Mouse (Mus musculus): ENCODE measurements around the gene Ikzf2.

Gene Ikzf2

GRCm38 (mm10) chr1:69667456-69667855 lies 19.6 kb downstream of the Ikzf2 start:
- DNase-seq (ENCODE audit: low spot score): no peak

GRCm38 (mm10) chr1:69659779-69660178 lies 27.3 kb downstream of the Ikzf2 start:
- no peak for DNase-seq (ENCODE audit: low spot score)

GRCm38 (mm10) chr1:69658051-69658450 lies 29.0 kb downstream of the Ikzf2 start:
- DNase-seq (ENCODE audit: low spot score): no peak

GRCm38 (mm10) chr1:69657455-69657854 lies 29.6 kb downstream of the Ikzf2 start:
- DNase-seq (ENCODE audit: low spot score): no peak

GRCm38 (mm10) chr1:69656929-69657328 lies 30.1 kb downstream of the Ikzf2 start:
- DNase-seq (ENCODE audit: low spot score): no peak

- DNase-seq (ENCODE audit: low spot score): no peak
Observed at GRCm38 (mm10) chr1:69656047-69656782, 30.8 kb downstream of the Ikzf2 start.

- no peak for DNase-seq (ENCODE audit: low spot score)
Observed at GRCm38 (mm10) chr1:69655368-69655767, 31.7 kb downstream of the Ikzf2 start.

GRCm38 (mm10) chr1:69654955-69655354 lies 32.1 kb downstream of the Ikzf2 start:
- DNase-seq (ENCODE audit: low spot score): no peak

- no peak for DNase-seq (ENCODE audit: low spot score)
Observed at GRCm38 (mm10) chr1:69653419-69653818, 33.6 kb downstream of the Ikzf2 start.

GRCm38 (mm10) chr1:69643138-69643537 lies 43.9 kb downstream of the Ikzf2 start:
- DNase-seq (ENCODE audit: low spot score): no peak

GRCm38 (mm10) chr1:69641986-69642385 lies 45.1 kb downstream of the Ikzf2 start:
- DNase-seq (ENCODE audit: low spot score): no peak

GRCm38 (mm10) chr1:69638321-69638720 lies 48.7 kb downstream of the Ikzf2 start:
- DNase-seq (ENCODE audit: low spot score): no peak

GRCm38 (mm10) chr1:69637907-69638306 lies 49.1 kb downstream of the Ikzf2 start:
- no peak for DNase-seq (ENCODE audit: low spot score)

- DNase-seq (ENCODE audit: low spot score): no peak
Observed at GRCm38 (mm10) chr1:69634259-69634658, 52.8 kb downstream of the Ikzf2 start.

GRCm38 (mm10) chr1:69630508-69630907 lies 56.5 kb downstream of the Ikzf2 start:
- no peak for DNase-seq (ENCODE audit: low spot score)

GRCm38 (mm10) chr1:69629513-69629912 lies 57.5 kb downstream of the Ikzf2 start:
- DNase-seq (ENCODE audit: low spot score): no peak

GRCm38 (mm10) chr1:69612076-69612475 lies 75.0 kb downstream of the Ikzf2 start:
- no peak for DNase-seq (ENCODE audit: low spot score)

GRCm38 (mm10) chr1:69611204-69611725 lies 75.8 kb downstream of the Ikzf2 start:
- DNase-seq (ENCODE audit: low spot score): no peak

GRCm38 (mm10) chr1:69610791-69611190 lies 76.3 kb downstream of the Ikzf2 start:
- DNase-seq (ENCODE audit: low spot score): no peak

GRCm38 (mm10) chr1:69608846-69609245 lies 78.2 kb downstream of the Ikzf2 start:
- DNase-seq (ENCODE audit: low spot score): no peak

GRCm38 (mm10) chr1:69606844-69607243 lies 80.2 kb downstream of the Ikzf2 start:
- DNase-seq (ENCODE audit: low spot score): no peak

- DNase-seq (ENCODE audit: low spot score): no peak
Observed at GRCm38 (mm10) chr1:69604213-69604612, 82.8 kb downstream of the Ikzf2 start.

GRCm38 (mm10) chr1:69600954-69601353 lies 86.1 kb downstream of the Ikzf2 start:
- no peak for DNase-seq (ENCODE audit: low spot score)

All from retina, embryonic 14.5 days (tissue).